Mouse (Mus musculus) midbrain, postnatal 0 days (tissue): ENCODE data around the gene Tinagl1. TPM values are rescaled to one million over a fixed set of nuclear protein-coding genes. Genes with fewer than 3 reads are reported as not detected.

Experiments
- ATAC-seq: fragments of 200-750 bp; cut with Nextera tagmentation; 2 replicates; pipeline ENCODE4 v1.8.0; 2017; ENCODE audit warnings: moderate number of reproducible peaks, mild to moderate bottlenecking, moderate TSS enrichment, moderate library complexity; ENCODE audit not compliant: low FRiP score
- DNase-seq: peaks from one replicate; pipeline ENCODE4 v3.0.0-alpha.2; 2015; ENCODE audit warnings: low spot score
- H3K27ac ChIP-seq: fragments of 300-500 bp; sonication (generic); 2 replicates; pipeline ENCODE4 v1.5.1; 2014; ENCODE audit warnings: low read depth, mild to moderate bottlenecking, low read length, mixed read lengths
- H3K27me3 ChIP-seq: fragments of 300-500 bp; sonication (generic); 2 replicates; pipeline ENCODE4 v1.6.1; 2014; ENCODE audit warnings: low read length, control low read depth, mixed read lengths; ENCODE audit not compliant: insufficient read depth
- H3K36me3 ChIP-seq: fragments of 300-500 bp; sonication (generic); 2 replicates; pipeline ENCODE4 v1.6.1; 2014; ENCODE audit warnings: low read length, control low read depth, mixed read lengths; ENCODE audit not compliant: insufficient read depth
- H3K4me1 ChIP-seq: fragments of 300-500 bp; sonication (generic); 2 replicates; pipeline ENCODE4 v1.6.1; 2014; ENCODE audit warnings: mild to moderate bottlenecking, control low read depth, antibody characterized with exemption, low read length, mixed read lengths; ENCODE audit not compliant: insufficient read depth
- H3K4me2 ChIP-seq: fragments of 300-500 bp; sonication (generic); 2 replicates; pipeline ENCODE4 v1.6.1; 2014; ENCODE audit warnings: low read depth, mild to moderate bottlenecking, low read length, mixed read lengths; ENCODE audit not compliant: poor library complexity, severe bottlenecking
- H3K4me3 ChIP-seq: fragments of 300-500 bp; sonication (generic); 2 replicates; pipeline ENCODE4 v1.5.1; 2014; ENCODE audit warnings: low read depth, mild to moderate bottlenecking, low read length, moderate library complexity
- H3K9ac ChIP-seq: fragments of 300-500 bp; sonication (generic); replicated peaks from 2 replicates; pipeline ENCODE4 v1.6.1; 2014; ENCODE audit warnings: mild to moderate bottlenecking, low read length, moderate library complexity, mixed read lengths; ENCODE audit not compliant: poor library complexity, severe bottlenecking
- H3K9me3 ChIP-seq: fragments of 300-500 bp; sonication (generic); 2 replicates; pipeline ENCODE4 v1.6.1; 2016; ENCODE audit warnings: low read length, control low read depth
- CTCF ChIP-seq: IDR thresholded peaks from 2 replicates; pipeline ENCODE4 v1.5.1; 2016; ENCODE audit warnings: antibody characterized with exemption, mild to moderate bottlenecking
- WGBS: fragments of 180-500 bp; shearing (Covaris S2); extraction: QIAGEN DNeasy Blood & Tissue Kit; methylation state at CpG from one replicate; pipeline ENCODE4 v1.1.7; 2014; 5-methylcytosine and 5-hydroxymethylcytosine counted together
- polyA plus RNA-seq: library from polyadenylated mRNA; unstranded; fragments of >200 nt; fragmentation: Nextera tagmentation; extraction: Ambion mirVana; gene quantifications from 2 replicates; pipeline ENCODE4 v1.2.1, GENCODE M21; 2015
- total RNA-seq: library from RNA; depleted of rRNA; stranded (reverse); fragments of >200 nt; gene quantifications from 2 replicates; pipeline ENCODE4 v1.2.3, GENCODE M21; 2014

Tinagl1 gene
- total and polyA plus RNA-seq, 2 experiments from 2014 or later = 2.9 to 7.5 TPM

- Histone ChIP-seq H3K4me2 (no peak overlapping the region), H3K4me3 (no peak overlapping the region), H3K4me1 (no peaks in the 10 kb centered on the region), H3K27me3 (no peaks in the 10 kb centered on the region), H3K9me3 (no peaks in the 10 kb centered on the region), H3K36me3 (no peaks in the 10 kb centered on the region), H3K9ac (no peak overlapping the region), H3K27ac (no peak overlapping the region)
- DNase-seq = no peak
- ATAC-seq = no peak
- no peak for TF ChIP-seq CTCF
- WGBS = 64% methylated on average over 13 of the region's 13 CpGs
Observed at GRCm38 (mm10) chr4:130183023-130183422, 8.1 kb upstream of the Tinagl1 start.

GRCm38 (mm10) chr4:130181886-130182285, 7.0 kb upstream of the Tinagl1 start:
- no peaks in the 10 kb centered on the region for H3K9me3 ChIP-seq
- no peak overlapping the region for H3K9ac ChIP-seq
- no peaks in the 10 kb centered on the region for H3K36me3 ChIP-seq
- no peak for DNase-seq
- ATAC-seq = no peak
- H3K4me2 ChIP-seq = no peak overlapping the region
- no peaks in the 10 kb centered on the region for H3K27me3 ChIP-seq
- H3K4me3 ChIP-seq = no peak overlapping the region
- no peak for TF ChIP-seq CTCF
- H3K4me1 ChIP-seq = no peaks in the 10 kb centered on the region
- 69% methylated on average over 4 of the region's 4 CpGs for WGBS
- H3K27ac ChIP-seq = no peak overlapping the region

- WGBS = 67% methylated on average over 7 of the region's 7 CpGs
- H3K27ac ChIP-seq = no peak overlapping the region
- no peak for TF ChIP-seq CTCF
- no peak overlapping the region for H3K9ac ChIP-seq
- no peak overlapping the region for H3K4me3 ChIP-seq
- no peaks in the 10 kb centered on the region for H3K4me1 ChIP-seq
- H3K36me3 ChIP-seq = no peaks in the 10 kb centered on the region
- ATAC-seq = no peak
- H3K27me3 ChIP-seq = no peaks in the 10 kb centered on the region
- DNase-seq = no peak
- H3K4me2 ChIP-seq = no peak overlapping the region
- H3K9me3 ChIP-seq = no peaks in the 10 kb centered on the region
Observed at GRCm38 (mm10) chr4:130180909-130181602, 6.1 kb upstream of the Tinagl1 start.

GRCm38 (mm10) chr4:130179876-130180275, 5.0 kb upstream of the Tinagl1 start:
- 89% methylated on average over 3 of the region's 3 CpGs for WGBS
- Histone ChIP-seq H3K4me1 (no peaks in the 10 kb centered on the region), H3K27ac (no peak overlapping the region), H3K9ac (no peak overlapping the region), H3K4me2 (no peak overlapping the region), H3K9me3 (no peaks in the 10 kb centered on the region), H3K4me3 (no peak overlapping the region), H3K27me3 (peaks cover 9% of the 10 kb centered on the region), H3K36me3 (no peaks in the 10 kb centered on the region)
- DNase-seq = no peak
- no peak for ATAC-seq
- TF ChIP-seq CTCF = no peak

- Histone ChIP-seq H3K27ac (no peak overlapping the region), H3K9me3 (no peaks in the 10 kb centered on the region), H3K4me3 (no peak overlapping the region), H3K36me3 (no peaks in the 10 kb centered on the region), H3K4me2 (no peak overlapping the region), H3K9ac (no peak overlapping the region), H3K4me1 (no peaks in the 10 kb centered on the region), H3K27me3 (peaks cover 24% of the 10 kb centered on the region)
- ATAC-seq = no peak
- TF ChIP-seq CTCF = no peak
- no peak for DNase-seq
- 63% methylated on average over 7 of the region's 7 CpGs for WGBS
Observed at GRCm38 (mm10) chr4:130177536-130177935, 2.6 kb upstream of the Tinagl1 start.

GRCm38 (mm10) chr4:130177087-130177486, 2.2 kb upstream of the Tinagl1 start:
- WGBS = 86% methylated on average over 4 of the region's 4 CpGs
- TF ChIP-seq CTCF = no peak
- ATAC-seq (no peak), DNase-seq (no peak)
- no peaks in the 10 kb centered on the region for H3K36me3 ChIP-seq
- peaks cover 24% of the 10 kb centered on the region for H3K27me3 ChIP-seq
- H3K9me3 ChIP-seq = no peaks in the 10 kb centered on the region
- no peak overlapping the region for H3K4me2 ChIP-seq
- H3K27ac ChIP-seq = no peak overlapping the region
- H3K4me1 ChIP-seq = no peaks in the 10 kb centered on the region
- no peak overlapping the region for H3K9ac ChIP-seq
- H3K4me3 ChIP-seq = no peak overlapping the region
